Mouse (Mus musculus): ENCODE results near the gene Pou2f2. TPM values are rescaled to one million over a fixed set of nuclear protein-coding genes. Genes with fewer than 3 reads are reported as not detected.
"Not testable (repeated sequence)": the region's sequence is repeated elsewhere in the genome, so short reads cannot be mapped to it uniquely, and the experiment has no call there.

Gene Pou2f2
- total and polyA plus RNA-seq, 2 experiments from 2014 or later = 9.0 to 35.9 TPM

GRCm38 (mm10) chr7:25049295-25049930 lies 130.1 kb downstream of the Pou2f2 start:
- no peak for TF ChIP-seq CTCF (IDR thresholded peaks at IDR 0.05)
- Histone ChIP-seq H3K36me3 (ENCODE audit: insufficient read depth, low read length) (peaks cover 53% of the 10 kb centered on the region), H3K4me3 (ENCODE audit: low read depth, low read length) (no peak overlapping the region), H3K9ac (replicated peaks; ENCODE audit: low read length, poor library complexity, severe bottlenecking) (no peak overlapping the region), H3K9me3 (ENCODE audit: low read length) (no peaks in the 10 kb centered on the region), H3K4me2 (ENCODE audit: low read depth, low read length, poor library complexity, severe bottlenecking) (no peak overlapping the region), H3K27me3 (ENCODE audit: insufficient read depth, low read length) (no peaks in the 10 kb centered on the region), H3K27ac (ENCODE audit: low read depth, low read length) (0 out of 2 replicates have a peak overlapping the region, but pooled peaks have one; percentile 12), H3K4me1 (ENCODE audit: insufficient read depth, low read length) (no peaks in the 10 kb centered on the region)
- DNase-seq (ENCODE audit: low spot score) (no peak), ATAC-seq (ENCODE audit: low FRiP score) (no peak)
- WGBS = 81% methylated on average over 16 of the region's 16 CpGs

DNA sequence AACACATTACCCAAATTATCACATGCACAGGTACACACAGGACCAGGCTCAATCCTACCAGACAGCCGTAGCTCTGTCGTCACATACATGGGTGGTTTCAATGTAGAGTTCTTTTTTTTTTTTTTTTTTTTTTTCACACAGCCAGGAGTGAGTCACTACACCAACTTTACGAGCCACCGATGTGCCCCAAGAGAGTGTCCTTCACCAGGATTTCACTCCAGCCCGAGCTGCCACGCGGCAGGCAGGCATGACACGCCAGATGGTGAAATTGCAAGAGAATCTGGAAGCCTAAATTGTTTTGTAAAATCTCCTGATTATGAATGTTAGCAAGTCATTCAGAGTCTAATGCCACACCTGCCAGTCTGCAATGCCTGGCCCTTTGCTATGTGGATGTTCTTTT lies 132.2 kb downstream of the Pou2f2 start:
- no peaks in the 10 kb centered on the region for H3K27me3 ChIP-seq (ENCODE audit: insufficient read depth, low read length)
- ATAC-seq (ENCODE audit: low FRiP score) = no peak
- H3K9me3 ChIP-seq (ENCODE audit: low read length) = no peaks in the 10 kb centered on the region
- peaks cover 62% of the 10 kb centered on the region for H3K36me3 ChIP-seq (ENCODE audit: insufficient read depth, low read length)
- no peak overlapping the region for H3K4me3 ChIP-seq (ENCODE audit: low read depth, low read length)
- no peak overlapping the region for H3K9ac ChIP-seq (replicated peaks; ENCODE audit: low read length, poor library complexity, severe bottlenecking)
- 85% methylated on average over 8 of the region's 8 CpGs for WGBS
- DNase-seq (ENCODE audit: low spot score) = no peak
- H3K4me2 ChIP-seq (ENCODE audit: low read depth, low read length, poor library complexity, severe bottlenecking) = no peak overlapping the region
- no peak for TF ChIP-seq CTCF (IDR thresholded peaks at IDR 0.05)
- no peaks in the 10 kb centered on the region for H3K4me1 ChIP-seq (ENCODE audit: insufficient read depth, low read length)
- no peak overlapping the region for H3K27ac ChIP-seq (ENCODE audit: low read depth, low read length)

- H3K9ac ChIP-seq (replicated peaks; ENCODE audit: low read length, poor library complexity, severe bottlenecking); H3K4me2 ChIP-seq (ENCODE audit: low read depth, low read length, poor library complexity, severe bottlenecking); H3K9me3 ChIP-seq (ENCODE audit: low read length); ATAC-seq (ENCODE audit: low FRiP score); DNase-seq (ENCODE audit: low spot score); H3K4me3 ChIP-seq (ENCODE audit: low read depth, low read length); H3K27me3 ChIP-seq (ENCODE audit: insufficient read depth, low read length); H3K27ac ChIP-seq (ENCODE audit: low read depth, low read length); H3K4me1 ChIP-seq (ENCODE audit: insufficient read depth, low read length): not testable (repeated sequence)
- WGBS = over 99% methylated on average over 7 of the region's 7 CpGs
- H3K36me3 ChIP-seq (ENCODE audit: insufficient read depth, low read length) = peaks cover 76% of the 10 kb centered on the region
These were observed 134.9 kb downstream of the Pou2f2 start for GRCm38 (mm10) chr7:25044599-25044998.

- no peak for ATAC-seq (ENCODE audit: low FRiP score)
- TF ChIP-seq CTCF (IDR thresholded peaks at IDR 0.05) = no peak
- Histone ChIP-seq H3K4me1 (ENCODE audit: insufficient read depth, low read length) (no peaks in the 10 kb centered on the region), H3K4me3 (ENCODE audit: low read depth, low read length) (no peak overlapping the region), H3K9ac (replicated peaks; ENCODE audit: low read length, poor library complexity, severe bottlenecking) (no peak overlapping the region), H3K27me3 (ENCODE audit: insufficient read depth, low read length) (no peaks in the 10 kb centered on the region), H3K36me3 (ENCODE audit: insufficient read depth, low read length) (peaks cover 72% of the 10 kb centered on the region), H3K4me2 (ENCODE audit: low read depth, low read length, poor library complexity, severe bottlenecking) (no peak overlapping the region), H3K9me3 (ENCODE audit: low read length) (no peaks in the 10 kb centered on the region), H3K27ac (ENCODE audit: low read depth, low read length) (no peak overlapping the region)
- WGBS = 93% methylated on average over 12 of the region's 12 CpGs
- no peak for DNase-seq (ENCODE audit: low spot score)
These were observed 137.6 kb downstream of the Pou2f2 start for GRCm38 (mm10) chr7:25041921-25042320.

Small RNA genes within 50 kb of the gene (microRNA-seq; reads per million reads assigned to microRNA genes)
- gene Mir6537 (ENCODE audit: borderline number of aligned reads) (1.0 reads per million), gene Mir7048 (ENCODE audit: borderline number of aligned reads) (not detected)

Other genes with a start within 250 kb of the Pou2f2 start
- gene Gm4881, start 235.2 kb downstream of the Pou2f2 start, total RNA-seq (2014; rRNA removed) = 6.4 and 9.0 TPM in 2 replicates
- gene Gm4881, start 235.2 kb downstream of the Pou2f2 start, polyA plus RNA-seq (2015; fragmentation: Nextera tagmentation; extraction: Ambion mirVana) = 3.8 and 4.2 TPM in 2 replicates
- 516 and 704 TPM in 2 replicates for gene Rabac1, start 207.0 kb downstream of the Pou2f2 start, total RNA-seq (2014; rRNA removed)
- gene Rabac1, start 207.0 kb downstream of the Pou2f2 start, polyA plus RNA-seq (2015; fragmentation: Nextera tagmentation; extraction: Ambion mirVana) = 466 and 515 TPM in 2 replicates
- 493 and 502 TPM in 2 replicates for gene Atp1a3, start 173.8 kb downstream of the Pou2f2 start, total RNA-seq (2014; rRNA removed)
- 727 and 786 TPM in 2 replicates for gene Atp1a3, start 173.8 kb downstream of the Pou2f2 start, polyA plus RNA-seq (2015; fragmentation: Nextera tagmentation; extraction: Ambion mirVana)
- 153 and 161 TPM in 2 replicates for gene Grik5, start 107.4 kb downstream of the Pou2f2 start, total RNA-seq (2014; rRNA removed)
- 15.7 and 18.6 TPM in 2 replicates for gene Grik5, start 107.4 kb downstream of the Pou2f2 start, polyA plus RNA-seq (2015; fragmentation: Nextera tagmentation; extraction: Ambion mirVana)
- 37.4 and 38.0 TPM in 2 replicates for gene Zfp574, start 107.2 kb downstream of the Pou2f2 start, total RNA-seq (2014; rRNA removed)
- 30.9 and 31.9 TPM in 2 replicates for gene Zfp574, start 107.2 kb downstream of the Pou2f2 start, polyA plus RNA-seq (2015; fragmentation: Nextera tagmentation; extraction: Ambion mirVana)
- 25.9 and 27.8 TPM in 2 replicates for gene Dedd2, start 40.9 kb upstream of the Pou2f2 start, total RNA-seq (2014; rRNA removed)
- 17.7 and 18.7 TPM in 2 replicates for gene Dedd2, start 40.9 kb upstream of the Pou2f2 start, polyA plus RNA-seq (2015; fragmentation: Nextera tagmentation; extraction: Ambion mirVana)
- 8.1 and 9.5 TPM in 2 replicates for gene Zfp526, start 41.7 kb upstream of the Pou2f2 start, total RNA-seq (2014; rRNA removed)
- gene Zfp526, start 41.7 kb upstream of the Pou2f2 start, polyA plus RNA-seq (2015; fragmentation: Nextera tagmentation; extraction: Ambion mirVana) = 0.94 and 1.0 TPM in 2 replicates
- gene Gsk3a, start 58.1 kb upstream of the Pou2f2 start, total RNA-seq (2014; rRNA removed) = 155 and 169 TPM in 2 replicates
- 20.3 and 20.6 TPM in 2 replicates for gene Gsk3a, start 58.1 kb upstream of the Pou2f2 start, polyA plus RNA-seq (2015; fragmentation: Nextera tagmentation; extraction: Ambion mirVana)
- gene Erf, start 71.0 kb upstream of the Pou2f2 start, total RNA-seq (2014; rRNA removed) = 15.8 TPM in 2 replicates
- 2.2 and 3.0 TPM in 2 replicates for gene Erf, start 71.0 kb upstream of the Pou2f2 start, polyA plus RNA-seq (2015; fragmentation: Nextera tagmentation; extraction: Ambion mirVana)
- gene Cic, start 88.0 kb upstream of the Pou2f2 start, total RNA-seq (2014; rRNA removed) = 145 and 146 TPM in 2 replicates
- 26.8 and 31.9 TPM in 2 replicates for gene Cic, start 88.0 kb upstream of the Pou2f2 start, polyA plus RNA-seq (2015; fragmentation: Nextera tagmentation; extraction: Ambion mirVana)
- gene Pafah1b3, start 118.3 kb upstream of the Pou2f2 start, total RNA-seq (2014; rRNA removed) = 595 and 661 TPM in 2 replicates
- 604 and 629 TPM in 2 replicates for gene Pafah1b3, start 118.3 kb upstream of the Pou2f2 start, polyA plus RNA-seq (2015; fragmentation: Nextera tagmentation; extraction: Ambion mirVana)
- gene Prr19, start 121.7 kb upstream of the Pou2f2 start, total RNA-seq (2014; rRNA removed) = 2.0 and 2.5 TPM in 2 replicates
- gene Prr19, start 121.7 kb upstream of the Pou2f2 start, polyA plus RNA-seq (2015; fragmentation: Nextera tagmentation; extraction: Ambion mirVana) = 5.7 and 7.0 TPM in 2 replicates
- gene Tmem145, start 126.4 kb upstream of the Pou2f2 start, total RNA-seq (2014; rRNA removed) = 105 and 106 TPM in 2 replicates
- 131 and 143 TPM in 2 replicates for gene Tmem145, start 126.4 kb upstream of the Pou2f2 start, polyA plus RNA-seq (2015; fragmentation: Nextera tagmentation; extraction: Ambion mirVana)
- 90.0 and 103 TPM in 2 replicates for gene Megf8, start 137.4 kb upstream of the Pou2f2 start, total RNA-seq (2014; rRNA removed)
- 15.3 and 15.6 TPM in 2 replicates for gene Megf8, start 137.4 kb upstream of the Pou2f2 start, polyA plus RNA-seq (2015; fragmentation: Nextera tagmentation; extraction: Ambion mirVana)
- gene Cnfn, start 190.0 kb upstream of the Pou2f2 start, total RNA-seq (2014; rRNA removed) = not detected in 2 replicates
- gene Cnfn, start 190.0 kb upstream of the Pou2f2 start, polyA plus RNA-seq (2015; fragmentation: Nextera tagmentation; extraction: Ambion mirVana) = not detected in 2 replicates
- gene Lipe, start 219.0 kb upstream of the Pou2f2 start, total RNA-seq (2014; rRNA removed) = 10.6 and 11.6 TPM in 2 replicates
- gene Lipe, start 219.0 kb upstream of the Pou2f2 start, polyA plus RNA-seq (2015; fragmentation: Nextera tagmentation; extraction: Ambion mirVana) = 6.9 and 7.6 TPM in 2 replicates
- not detected in 2 replicates for gene Cxcl17, start 233.2 kb upstream of the Pou2f2 start, total RNA-seq (2014; rRNA removed)
- 0.38 and 0.57 TPM in 2 replicates for gene Cxcl17, start 233.2 kb upstream of the Pou2f2 start, polyA plus RNA-seq (2015; fragmentation: Nextera tagmentation; extraction: Ambion mirVana)